Mouse (Mus musculus) kidney, adult 8-10 months (tissue): ENCODE measurements around the gene Rab12.

Source experiments
- DNase-seq, 2 experiments: peaks; one replicate each; pipeline ENCODE4 v3.0.0; 2022

Rab12 gene

GRCm38 (mm10) chr17:66447978-66448377 is 71.6 kb downstream of the Rab12 start:
- no peak for DNase-seq

- no peak for DNase-seq
These were observed 72.6 kb downstream of the Rab12 start for GRCm38 (mm10) chr17:66447007-66447312.

GRCm38 (mm10) chr17:66446196-66447006 is 73.1 kb downstream of the Rab12 start:
- DNase-seq: no peak
